In genomic region chr6:69045375-69045774, GRCm38 (mm10) we compare ENCODE assay signal across 26 mouse cellular contexts.
"Had no signal": no experiment of that assay in that cellular context is flagged by ENCODE, and none has a peak within 500 bp of the region (broad histone marks: within the 10 kb centered on the region; RNA-seq: fewer than 3 reads in every experiment).

No protein-coding gene starts in this region.

- H3K4me3 ChIP-seq: heart, adult 2 months; heart, embryonic 13.5 days; heart, embryonic 15.5 days; kidney, embryonic 15.5 days; limb, embryonic 13.5 days; limb, embryonic 15.5 days; liver, embryonic 13.5 days had no signal

- H3K27ac ChIP-seq: heart, adult 2 months; heart, embryonic 13.5 days; heart, embryonic 15.5 days; hindbrain, embryonic 14.5 days; kidney, embryonic 15.5 days; kidney, postnatal 0 days; limb, embryonic 13.5 days; limb, embryonic 15.5 days; liver, embryonic 13.5 days had no signal

- H3K9me3 ChIP-seq: heart, embryonic 13.5 days; heart, embryonic 15.5 days; kidney, embryonic 15.5 days; limb, embryonic 13.5 days; limb, embryonic 15.5 days; liver, embryonic 13.5 days had no signal

- H3K4me2 ChIP-seq: heart, embryonic 11.5 days; heart, embryonic 13.5 days; heart, embryonic 15.5 days; hindbrain, embryonic 14.5 days; kidney, embryonic 15.5 days; limb, embryonic 13.5 days; limb, embryonic 15.5 days; liver, embryonic 11.5 days; liver, embryonic 13.5 days had no signal

- H3K36me3 ChIP-seq: heart, embryonic 13.5 days; heart, embryonic 15.5 days; kidney, embryonic 15.5 days; limb, embryonic 13.5 days; limb, embryonic 15.5 days; liver, embryonic 13.5 days had no signal

- ATAC-seq: hindbrain, embryonic 16.5 days; intestine, embryonic 16.5 days had no signal

- H3K27me3 ChIP-seq: heart, embryonic 13.5 days; heart, embryonic 15.5 days; kidney, embryonic 15.5 days; limb, embryonic 13.5 days; limb, embryonic 15.5 days; liver, embryonic 13.5 days had no signal

- H3K9ac ChIP-seq: heart, embryonic 13.5 days; heart, embryonic 15.5 days; hindbrain, embryonic 14.5 days; kidney, embryonic 15.5 days; limb, embryonic 13.5 days; limb, embryonic 15.5 days; liver, embryonic 13.5 days had no signal

- DNase-seq: gastrocnemius, postnatal 14 days; gastrocnemius, postnatal 36 days; heart, adult 11 months; heart, adult 2 months; heart, postnatal 14 days; heart, postnatal 36 days; kidney, adult 11 months; kidney, adult 2 months; kidney, adult 9 months; kidney, postnatal 14 days; kidney, postnatal 36 days; layer of hippocampus, adult 9-11 months; layer of hippocampus, postnatal 36 days; left cerebral cortex, postnatal 4 days; liver, embryonic 13.5 days had no signal

- H3K4me1 ChIP-seq: heart, embryonic 13.5 days; heart, embryonic 15.5 days; kidney, embryonic 15.5 days; limb, embryonic 13.5 days; limb, embryonic 15.5 days; liver, embryonic 13.5 days had no signal
